Mouse (Mus musculus): ENCODE results near the gene Zbtb42.

- TF ChIP-seq GABPA (IDR thresholded peaks at IDR 0.05; ENCODE audit: low read depth, low read length): no peak
- no peak for TF ChIP-seq POLR2A (IDR thresholded peaks at IDR 0.05; ENCODE audit: control insufficient read depth in 1 of 2, insufficient read depth in 1 of 2, low read depth in 1 of 2, low read length in 2 of 2, poor library complexity in 1 of 2)
- TF ChIP-seq CTCF (IDR thresholded peaks at IDR 0.05 in 2 of 3, conservative IDR thresholded peaks at IDR 0.05 in 1 of 3; ENCODE audit: control insufficient read depth in 1 of 3, insufficient read depth in 1 of 3, low read depth in 2 of 3, low read length in 3 of 3, poor library complexity in 1 of 3, severe bottlenecking in 1 of 3): no peak
- no peak for TF ChIP-seq EP300 (IDR thresholded peaks at IDR 0.05; ENCODE audit: low read depth in 1 of 2, low read length in 2 of 2)
- TF ChIP-seq GATA1 (IDR thresholded peaks at IDR 0.05; ENCODE audit: low read depth, low read length): no peak
- no peak for TF ChIP-seq NRF1 (IDR thresholded peaks at IDR 0.05; ENCODE audit: insufficient read depth, low read depth, low read length, poor library complexity, severe bottlenecking)
- TF ChIP-seq NELFE (IDR thresholded peaks at IDR 0.05; ENCODE audit: low read depth, low read length): no peak
- TF ChIP-seq TAL1 (IDR thresholded peaks at IDR 0.05; ENCODE audit: low read length): no peak
- TF ChIP-seq POLR2AphosphoS5 (IDR thresholded peaks at IDR 0.05; ENCODE audit: borderline replicate concordance, low read depth, low read length): no peak
Measured at GRCm38 (mm10) chr12:112631472-112631871, 47.2 kb upstream of the Zbtb42 start.
